Mouse (Mus musculus) adrenal gland, postnatal 25 days (tissue): ENCODE measurements at regions not wholly inside any gene's neighbourhood (a gene's known extent, or its start where the extent isn't known, plus 50 kb on each side); places are given as distances from the start of the nearest gene placed in this dataset.

Source experiments
- DNase-seq: peaks from one replicate; pipeline ENCODE4 v3.0.0; 2021; ENCODE audit warnings: mixed read lengths

DNA sequence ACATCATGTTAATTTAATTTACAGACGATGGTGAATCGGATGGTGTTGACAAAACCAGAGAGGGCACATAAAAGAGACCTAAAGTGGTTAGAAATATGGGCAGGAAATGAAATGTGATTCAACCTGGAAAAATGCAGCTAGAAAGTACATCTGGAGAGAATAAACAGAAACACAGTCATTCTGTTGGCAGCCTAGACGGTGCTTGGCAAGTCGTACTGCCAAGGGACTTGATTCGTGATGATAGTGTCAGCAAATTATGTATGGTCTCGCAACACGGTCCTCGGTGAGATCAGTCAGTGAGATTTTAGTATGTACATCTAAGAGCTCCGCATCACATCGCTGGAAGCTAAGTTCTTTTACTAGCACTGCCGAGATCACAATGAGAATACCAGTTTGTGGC, 338.3 kb upstream of the Pmfbp1 start:
- DNase-seq = peak; percentile 23

GRCm38 (mm10) chr8:109156016-109156415, 337.8 kb upstream of the Pmfbp1 start:
- no peak for DNase-seq

DNA sequence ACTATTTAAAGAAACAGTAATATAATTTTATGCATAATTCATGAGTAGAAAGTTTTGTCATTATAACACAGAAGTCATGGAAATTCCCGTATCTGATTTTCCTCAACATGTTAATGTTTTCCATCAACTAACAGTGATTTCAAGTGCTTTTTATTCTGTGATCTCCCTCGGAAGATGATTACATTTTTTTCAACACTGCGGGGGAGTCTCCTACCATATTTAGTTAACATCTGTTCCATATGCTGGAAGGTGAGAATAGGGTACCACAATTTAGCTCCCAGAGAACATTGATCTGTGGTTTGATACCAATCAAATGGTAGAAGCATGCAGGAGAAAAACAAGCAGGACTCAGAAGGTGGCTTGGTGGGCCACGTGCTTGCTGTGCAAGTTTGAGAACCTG, 321.1 kb upstream of the Pmfbp1 start:
- no peak for DNase-seq

DNA sequence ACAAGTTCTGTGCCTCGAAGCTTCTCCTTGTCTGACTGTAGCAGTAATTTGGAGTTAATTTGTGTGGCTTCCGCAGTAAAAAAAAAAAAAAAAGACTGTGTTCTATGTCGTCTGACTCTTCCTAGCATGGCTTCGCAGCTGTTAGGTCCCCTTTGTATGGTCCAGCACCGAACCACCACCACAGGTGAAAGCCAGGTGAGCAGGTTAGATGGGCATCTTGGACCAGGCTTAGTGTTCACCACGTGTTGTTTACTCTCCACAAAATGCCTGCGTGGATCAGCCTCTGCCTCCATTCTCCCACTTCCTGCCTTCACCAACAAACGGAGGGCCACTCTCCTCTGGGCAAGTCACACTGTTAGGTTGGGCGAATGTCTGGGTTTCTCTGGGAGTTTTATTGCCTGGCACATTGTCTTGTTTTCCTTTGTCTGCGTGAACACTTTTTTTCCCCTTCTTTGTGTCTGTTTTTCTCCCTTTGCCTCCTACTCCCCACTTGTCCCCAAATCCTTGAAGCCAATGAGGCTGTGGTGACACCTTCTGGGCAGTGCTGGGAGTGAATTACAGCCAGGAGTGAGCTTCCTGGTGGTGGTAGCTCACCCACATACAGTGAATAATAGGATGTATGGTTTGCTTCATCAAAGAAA, 308.1 kb upstream of the Pmfbp1 start:
- peak; percentile 65 for DNase-seq

- DNase-seq = no peak
Observed at GRCm38 (mm10) chr8:109187617-109188016, 306.2 kb upstream of the Pmfbp1 start.

DNA sequence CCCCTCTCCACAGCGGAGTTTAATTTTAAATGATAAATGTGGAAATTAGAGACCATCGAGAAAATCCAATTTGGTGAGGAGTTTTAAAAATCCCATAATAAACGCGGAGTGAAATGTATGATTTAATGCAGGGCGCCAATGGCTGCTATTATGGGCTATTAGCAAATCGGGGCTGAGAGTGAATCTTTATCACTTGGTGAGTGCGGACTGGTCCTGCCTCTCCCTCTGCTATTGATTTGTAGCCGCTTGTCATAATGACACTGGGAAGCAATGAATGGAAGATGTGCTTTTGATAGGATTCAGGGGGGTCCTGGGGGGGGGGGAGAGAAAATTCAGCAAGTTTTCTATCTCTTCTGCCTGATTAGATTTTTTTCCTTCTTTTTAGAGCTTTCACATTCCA, 279.6 kb upstream of the Pmfbp1 start:
- no peak for DNase-seq

DNA sequence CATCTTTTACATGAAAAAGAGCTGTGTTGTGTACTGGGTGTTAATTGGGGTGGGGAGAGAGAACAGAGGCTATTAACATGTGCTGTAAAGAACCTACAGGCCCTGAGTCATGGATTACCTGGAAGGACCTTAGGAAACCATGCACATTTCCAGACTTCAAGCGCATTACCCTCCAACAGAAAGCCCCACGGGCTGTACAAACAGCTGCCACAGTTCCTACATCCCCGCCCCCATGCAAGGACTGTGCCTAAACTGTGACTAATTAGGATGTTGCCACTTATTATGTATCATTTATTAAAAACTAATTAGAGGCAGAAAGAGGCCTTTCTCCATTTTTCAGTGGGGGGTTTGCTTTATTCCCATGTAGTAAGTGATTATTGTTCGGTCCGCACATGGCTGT, 277.5 kb upstream of the Pmfbp1 start:
- DNase-seq = no peak

DNA sequence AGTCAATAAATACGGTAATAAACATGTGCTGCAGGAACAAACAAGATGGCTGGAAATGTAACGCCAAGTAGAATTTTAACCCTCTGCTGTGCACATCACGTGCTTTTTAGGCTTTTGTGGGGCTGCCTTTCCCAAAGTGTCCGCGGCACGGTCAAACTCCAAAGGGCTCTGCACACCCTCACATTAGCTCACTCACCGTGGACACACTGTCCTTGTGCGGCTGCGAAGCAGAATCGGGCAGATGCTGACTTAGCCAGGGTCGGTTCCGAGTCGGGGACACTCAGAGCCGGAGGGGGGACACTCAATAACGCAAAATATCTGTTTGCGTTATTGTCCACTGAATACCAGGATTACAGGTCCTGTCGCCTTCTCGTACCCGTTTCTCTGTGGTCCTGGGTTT, 276.5 kb upstream of the Pmfbp1 start:
- DNase-seq = peak; percentile 53

GRCm38 (mm10) chr8:109232281-109233234, 261.3 kb upstream of the Pmfbp1 start:
- no peak for DNase-seq

GRCm38 (mm10) chr8:109245526-109245925, 248.3 kb upstream of the Pmfbp1 start:
- no peak for DNase-seq

- no peak for DNase-seq
Observed at GRCm38 (mm10) chr8:109247875-109248274, 246.0 kb upstream of the Pmfbp1 start.

- DNase-seq = no peak
Observed at GRCm38 (mm10) chr8:109248356-109248755, 245.5 kb upstream of the Pmfbp1 start.

- DNase-seq = no peak
Observed at GRCm38 (mm10) chr8:109249256-109249655, 244.6 kb upstream of the Pmfbp1 start.

DNA sequence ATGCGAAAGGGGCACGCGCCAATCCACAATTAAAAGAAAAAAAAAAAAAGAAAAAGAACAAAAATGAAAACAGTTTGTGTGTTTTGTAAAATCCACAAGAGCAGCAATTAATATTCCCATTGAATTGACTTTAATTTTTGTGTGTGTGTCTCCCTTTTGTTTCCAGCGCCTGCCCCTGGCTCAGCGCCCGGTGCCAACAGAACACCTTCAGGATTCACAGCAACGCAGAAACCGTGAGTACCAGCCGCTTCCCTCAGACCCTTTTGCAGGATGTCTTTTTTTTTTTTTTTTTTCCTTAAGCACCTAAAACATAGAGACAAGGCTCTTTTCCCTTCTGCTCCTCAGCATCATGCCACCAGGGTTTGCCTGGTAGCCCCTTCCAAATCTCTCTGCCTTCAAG, 244.1 kb upstream of the Pmfbp1 start:
- DNase-seq = no peak

- no peak for DNase-seq
Observed at GRCm38 (mm10) chr8:109250551-109250950, 243.3 kb upstream of the Pmfbp1 start.

- no peak for DNase-seq
Observed at GRCm38 (mm10) chr8:109251360-109251798, 242.4 kb upstream of the Pmfbp1 start.

DNA sequence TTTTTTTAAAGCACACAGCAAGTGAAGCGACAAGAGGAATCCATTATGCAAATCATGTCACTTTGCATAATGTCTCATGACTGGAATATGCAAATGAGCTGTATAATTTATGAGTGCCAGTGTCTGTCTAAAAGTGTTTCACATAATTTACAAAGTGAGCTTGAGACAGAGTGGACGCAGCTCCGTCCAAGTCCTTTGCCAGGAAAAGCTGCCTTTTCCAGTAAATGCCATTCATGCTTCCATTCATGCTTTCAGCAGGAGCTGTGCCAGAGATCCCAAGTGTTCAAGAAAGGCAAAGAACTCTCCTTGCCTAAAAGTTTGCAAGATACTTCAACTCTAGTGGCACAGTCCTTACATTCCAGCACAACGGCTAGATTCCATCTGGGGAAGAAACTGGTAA, 241.4 kb upstream of the Pmfbp1 start:
- DNase-seq = no peak

DNA sequence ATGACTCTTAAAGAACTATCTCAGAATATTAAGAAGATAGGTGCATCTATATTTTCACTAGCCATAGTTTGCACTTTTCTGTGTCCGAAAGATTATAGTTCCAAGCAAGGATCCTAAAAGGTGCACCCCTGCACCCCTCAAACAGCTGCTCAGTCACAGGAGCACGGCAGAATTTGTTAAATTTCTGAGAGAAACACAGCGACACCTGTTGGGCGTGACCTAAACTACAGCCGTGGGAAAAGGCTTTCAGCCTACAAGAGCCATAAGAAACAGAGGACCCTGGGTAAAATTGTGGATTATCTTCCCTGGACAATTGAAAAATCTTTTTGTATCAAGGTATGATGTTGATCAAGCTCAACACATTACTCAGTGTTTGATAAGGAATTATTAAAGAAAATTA, 214.7 kb upstream of the Pmfbp1 start:
- DNase-seq = peak; percentile 39

GRCm38 (mm10) chr8:109280540-109280939, 213.3 kb upstream of the Pmfbp1 start:
- DNase-seq = no peak

GRCm38 (mm10) chr8:109281598-109281997, 212.2 kb upstream of the Pmfbp1 start:
- no peak for DNase-seq

DNA sequence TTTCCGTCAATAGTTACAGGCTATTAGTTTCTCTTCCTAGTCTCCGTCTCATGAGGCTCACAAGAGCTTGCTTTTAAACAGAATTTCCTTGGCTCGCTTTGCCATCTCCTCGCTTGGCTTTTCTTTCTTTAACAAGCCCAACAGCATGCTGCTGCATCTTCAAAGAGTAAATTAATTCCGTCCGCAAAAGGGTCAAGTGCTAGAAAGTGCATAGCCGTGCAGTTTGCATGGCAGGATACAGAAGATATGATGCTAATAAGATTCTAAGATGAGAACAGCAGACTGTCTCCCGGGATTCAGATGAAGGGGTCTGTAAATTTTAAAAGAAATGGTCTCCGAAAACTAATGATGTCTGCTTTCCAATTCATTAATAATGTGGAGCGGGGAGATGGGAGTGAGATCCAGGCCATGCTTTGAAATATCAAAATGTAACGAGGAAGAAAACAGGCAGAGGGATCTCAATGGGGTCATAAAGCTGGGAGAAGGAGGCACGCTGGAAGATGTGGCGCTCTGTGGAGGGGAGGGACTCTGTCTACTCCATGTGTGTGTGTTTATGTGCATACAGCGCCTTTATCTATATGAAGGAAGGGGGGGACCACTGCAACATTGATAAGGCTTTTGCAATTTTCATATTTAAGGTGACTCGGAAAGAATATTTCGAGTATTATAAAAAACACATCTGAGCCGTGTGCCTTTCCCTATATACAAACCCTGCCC, 183.0 kb upstream of the Pmfbp1 start:
- DNase-seq = no peak

DNA sequence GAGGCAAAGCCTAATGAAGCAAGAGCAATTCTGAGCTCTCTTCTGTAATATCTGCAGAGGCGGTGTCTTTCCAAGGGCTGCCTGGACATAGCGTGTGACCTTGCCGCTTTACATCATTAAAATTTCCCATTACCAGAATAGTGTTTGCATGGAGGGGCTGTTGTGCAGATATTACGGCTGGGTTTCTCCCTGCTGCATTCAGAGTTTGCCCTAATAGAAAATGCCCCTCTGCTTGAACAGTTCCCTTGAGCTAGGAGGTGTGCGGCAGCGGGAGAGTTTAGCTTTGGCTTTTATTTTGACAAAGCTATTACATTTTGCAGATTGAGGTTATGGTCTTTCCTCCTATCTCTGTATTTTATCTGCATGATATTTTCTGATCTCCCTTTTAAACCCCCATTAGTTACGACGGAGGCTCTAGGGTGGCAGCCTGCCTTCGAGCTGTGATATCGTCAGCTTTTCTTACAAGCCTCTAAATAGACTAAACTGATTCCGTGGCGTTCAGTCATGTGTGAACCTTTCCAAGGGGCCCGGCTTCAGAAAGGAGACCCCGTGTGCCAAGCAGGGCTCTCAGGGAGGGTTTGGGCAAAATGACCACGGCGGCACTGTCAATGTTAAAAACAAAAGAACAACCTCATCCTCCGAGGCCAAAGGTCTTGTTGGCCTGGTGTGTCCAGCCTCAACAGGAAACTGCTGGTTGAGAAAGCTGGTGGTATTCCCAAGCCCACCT, 182.2 kb upstream of the Pmfbp1 start:
- DNase-seq = no peak
